Mouse (Mus musculus) layer of hippocampus, adult 9-11 months (tissue): ENCODE measurements at regions not wholly inside any gene's neighbourhood (a gene's known extent, or its start where the extent isn't known, plus 50 kb on each side); places are given as distances from the start of the nearest gene placed in this dataset.
"Not testable (repeated sequence)": the region's sequence is repeated elsewhere in the genome, so short reads cannot be mapped to it uniquely, and the experiment has no call there.

Experiments used
- DNase-seq: peaks from one replicate; pipeline ENCODE4 v3.0.0; 2022

DNA sequence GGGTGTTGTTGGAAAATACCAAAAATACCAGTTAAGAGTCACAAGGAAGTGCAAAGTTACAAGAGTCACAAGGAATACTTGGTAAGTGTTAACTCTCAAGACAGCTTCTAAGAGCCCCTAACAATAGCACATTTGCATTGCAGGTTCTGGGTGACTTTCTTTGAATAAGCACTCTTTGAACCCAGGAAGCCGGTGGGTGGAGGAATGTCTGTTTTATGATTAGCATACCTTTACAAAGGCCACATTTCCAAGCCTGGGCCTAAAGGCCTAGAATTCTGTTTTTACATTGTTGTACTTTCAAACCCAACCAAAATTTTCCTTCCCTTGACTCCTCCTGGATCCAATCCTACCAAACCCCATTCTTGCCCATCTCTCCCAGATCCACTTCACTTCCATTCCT is 693.5 kb upstream of the Gria3 start:
- not testable (repeated sequence) for DNase-seq

DNA sequence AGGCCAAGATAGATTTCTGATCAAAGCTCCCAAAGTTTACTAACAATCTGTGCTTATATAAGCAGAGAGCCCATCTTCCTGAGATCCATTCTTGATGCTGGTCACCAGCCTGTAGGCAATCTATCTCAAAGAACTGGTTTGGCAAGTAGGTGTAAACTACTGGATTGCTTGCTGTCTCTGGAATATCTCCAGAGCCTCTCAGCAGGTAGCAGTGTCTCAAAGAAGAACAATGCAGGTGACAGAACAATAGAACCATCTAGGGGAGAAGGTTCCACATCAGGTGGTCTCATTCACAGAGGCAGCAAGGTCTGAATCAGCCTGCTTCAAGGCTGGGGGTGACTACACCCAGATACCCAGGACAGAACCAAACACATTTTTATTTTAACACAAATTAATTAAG is 692.0 kb upstream of the Gria3 start:
- DNase-seq, result no peak

DNA sequence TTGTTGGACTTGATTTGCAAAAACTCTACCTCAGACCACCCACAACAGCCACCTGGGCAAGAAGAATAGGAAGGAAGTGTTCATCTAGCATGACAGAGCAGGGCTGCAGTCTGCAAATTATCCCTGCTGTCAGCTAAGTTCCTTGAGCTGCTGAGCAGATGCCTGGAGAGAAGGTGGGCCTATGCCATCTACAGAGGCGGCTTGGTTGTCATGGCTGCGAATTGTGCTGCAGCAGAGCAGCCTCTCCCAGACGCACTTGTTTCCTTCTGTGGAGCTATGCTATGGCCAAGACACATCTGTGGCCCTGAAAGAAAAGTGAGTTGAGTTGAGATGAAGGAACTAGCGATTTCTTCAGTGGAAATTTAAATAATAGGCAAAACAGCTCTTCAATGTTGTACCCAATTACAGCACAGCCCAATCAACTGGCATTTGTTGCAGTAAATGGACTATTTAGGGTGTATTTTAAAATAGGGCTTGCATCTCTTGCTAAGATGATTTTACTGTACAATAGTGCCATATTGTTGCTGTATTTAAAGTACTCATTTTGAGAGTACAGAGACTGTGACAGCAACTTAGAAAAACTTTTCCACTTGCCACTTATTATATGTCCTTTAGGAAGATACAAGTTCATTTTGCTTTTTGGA is 659.8 kb upstream of the Gria3 start:
- DNase-seq, result peak; percentile 65
